Mouse (Mus musculus): ENCODE measurements around the gene Casp4.

The Casp4 gene

DNA sequence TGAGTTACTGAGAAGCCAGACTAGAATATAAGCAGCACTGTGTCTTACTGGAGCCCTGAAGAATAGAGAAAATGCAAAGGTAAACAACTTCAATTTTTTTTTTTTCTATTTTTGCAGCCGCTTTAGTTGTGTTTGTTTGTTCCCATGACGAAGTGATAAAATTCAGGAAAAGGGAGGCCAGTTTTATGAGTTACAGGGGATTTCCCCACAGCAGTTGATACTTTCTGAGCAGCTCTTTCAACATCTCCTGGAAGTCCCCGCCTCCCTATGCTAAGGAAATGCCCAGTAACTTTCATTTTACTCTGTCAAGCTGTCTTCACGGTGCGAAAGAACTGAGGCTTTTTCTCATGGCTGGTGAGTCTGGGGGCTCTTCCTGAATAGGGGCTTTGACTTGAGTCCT, at the start of gene Casp4:
TSS of gene Casp4 (plus strand) at position 268 of the 400 bp plus-strand sequence.
- no peak for DNase-seq (ENCODE audit: low read depth, low spot score)

DNA sequence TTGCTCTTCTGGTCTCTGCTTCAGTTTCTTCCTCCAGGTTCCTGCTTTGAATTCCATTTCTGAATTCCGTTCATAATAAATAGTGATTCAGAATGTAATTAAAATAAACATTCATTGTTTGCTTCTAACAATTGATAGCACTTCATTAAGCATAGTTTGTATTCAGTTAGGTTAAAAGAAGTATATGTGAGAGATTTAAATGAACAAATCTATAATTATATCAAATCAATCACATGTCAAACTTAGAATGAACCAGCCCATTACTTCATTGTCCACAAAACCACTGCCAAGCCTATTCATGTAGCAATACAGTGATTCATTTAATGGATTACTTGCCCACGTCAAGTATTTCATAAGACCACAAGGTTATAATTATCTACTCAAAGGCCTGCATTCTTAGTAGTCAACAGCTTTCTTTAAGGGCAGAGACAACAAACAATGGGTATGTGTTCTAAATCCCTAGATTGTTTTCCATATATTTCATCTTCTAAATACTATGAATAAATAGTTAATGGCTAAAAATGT, 44.6 kb upstream of the Casp4 start:
- DNase-seq (ENCODE audit: low read depth, low spot score) = no peak

DNA sequence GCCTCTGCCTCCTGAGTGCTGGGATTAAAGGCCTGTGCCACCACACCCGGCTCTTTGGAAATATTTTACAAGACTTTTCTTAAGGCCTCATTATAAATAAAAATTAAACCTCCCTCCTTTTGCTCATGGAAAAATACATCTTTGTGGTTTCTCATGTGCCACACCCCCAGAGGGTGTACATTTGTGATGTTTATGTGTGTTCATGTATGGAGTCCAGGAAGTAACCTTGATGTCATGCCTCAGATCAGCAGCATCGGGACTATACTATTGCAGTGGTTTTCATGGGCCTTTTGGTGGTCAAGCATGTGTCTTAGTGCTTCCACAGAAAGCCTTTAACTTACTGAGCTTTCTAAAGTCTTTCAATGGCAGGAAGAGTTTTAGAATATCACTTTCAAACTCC, 38.4 kb upstream of the Casp4 start:
- DNase-seq (ENCODE audit: low read depth, low spot score) = no peak

DNA sequence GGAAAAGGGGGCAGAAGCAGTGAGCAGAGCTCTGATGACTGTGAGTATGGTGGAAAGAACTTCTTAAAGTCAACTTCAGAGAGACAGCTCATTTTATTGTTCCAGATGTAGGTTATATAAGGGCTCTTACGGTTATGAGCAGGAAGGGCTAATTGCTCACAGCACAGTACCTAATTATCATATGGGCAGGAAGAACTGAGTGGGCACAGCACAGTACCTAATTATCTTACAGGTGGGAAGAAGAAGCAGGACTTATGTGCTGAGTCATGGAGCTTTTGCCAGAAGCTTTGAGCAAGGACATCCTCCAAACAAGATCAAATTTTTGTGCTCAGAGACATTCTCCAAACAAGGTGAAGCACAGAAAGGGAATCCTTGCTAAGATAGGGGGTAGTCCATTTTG, 37.7 kb upstream of the Casp4 start:
- DNase-seq (ENCODE audit: low read depth, low spot score) = no peak

DNA sequence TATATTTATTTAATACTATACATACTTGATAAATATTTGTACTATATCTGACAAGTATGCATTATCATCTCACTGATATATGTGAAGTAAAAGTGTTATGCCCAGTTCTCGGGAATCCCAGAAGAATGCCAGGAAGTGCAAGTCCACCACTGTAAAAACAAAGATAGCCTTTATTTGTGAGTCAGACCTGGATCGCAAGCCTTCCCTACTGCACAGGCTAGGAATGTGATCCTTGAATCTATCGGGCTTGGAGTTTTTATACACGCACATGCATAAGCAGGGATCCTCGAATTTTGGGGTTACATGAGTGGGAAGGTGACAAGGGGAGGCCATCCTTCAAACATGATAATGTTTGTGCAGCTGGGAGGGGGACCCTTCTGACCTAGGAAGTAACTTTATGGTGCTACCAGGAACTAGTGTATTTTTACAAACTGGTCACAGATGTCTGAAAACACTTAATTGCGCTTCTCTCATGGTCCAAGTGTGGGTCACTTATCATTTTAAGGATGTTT, 37.2 kb upstream of the Casp4 start:
- no peak for DNase-seq (ENCODE audit: low read depth, low spot score)

DNA sequence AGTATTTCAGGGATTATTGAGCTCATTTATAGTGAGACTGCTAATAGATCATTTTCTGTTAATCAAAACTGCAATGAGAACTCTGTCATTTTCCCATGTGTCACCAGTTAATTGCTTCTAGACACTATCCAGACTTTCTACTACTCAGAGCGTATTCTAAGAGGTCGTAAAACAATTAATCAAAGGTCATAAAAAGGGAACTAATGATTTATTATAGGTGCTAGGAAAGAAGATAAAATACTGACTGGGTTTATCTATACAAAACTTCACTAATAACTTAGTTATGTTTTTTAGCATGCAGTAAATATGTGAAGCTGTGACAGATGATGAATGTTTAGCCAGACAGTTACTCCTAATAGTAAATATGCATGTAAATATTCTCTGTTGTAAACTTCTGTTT, 22.6 kb upstream of the Casp4 start:
- DNase-seq (ENCODE audit: low read depth, low spot score) = no peak

DNA sequence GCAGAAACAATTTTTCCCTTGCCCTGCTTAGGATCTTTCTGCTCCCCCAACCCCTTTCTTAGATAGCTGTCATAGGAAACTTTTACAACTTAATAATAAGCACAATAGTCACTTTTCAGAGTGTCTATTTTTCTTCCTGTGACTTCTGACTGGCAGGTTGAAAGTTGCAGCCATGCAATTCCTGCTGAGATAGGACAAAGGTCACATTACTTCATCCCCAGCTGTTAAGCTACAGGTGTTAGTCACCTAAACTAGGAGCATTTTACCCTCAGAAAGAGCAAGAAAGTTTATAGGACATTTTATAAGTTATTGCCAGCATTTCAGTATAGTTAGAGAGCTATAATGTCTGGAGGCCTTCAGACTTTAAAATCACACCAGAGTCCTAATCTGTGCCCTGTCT, 22.0 kb upstream of the Casp4 start:
- no peak for DNase-seq (ENCODE audit: low read depth, low spot score)

DNA sequence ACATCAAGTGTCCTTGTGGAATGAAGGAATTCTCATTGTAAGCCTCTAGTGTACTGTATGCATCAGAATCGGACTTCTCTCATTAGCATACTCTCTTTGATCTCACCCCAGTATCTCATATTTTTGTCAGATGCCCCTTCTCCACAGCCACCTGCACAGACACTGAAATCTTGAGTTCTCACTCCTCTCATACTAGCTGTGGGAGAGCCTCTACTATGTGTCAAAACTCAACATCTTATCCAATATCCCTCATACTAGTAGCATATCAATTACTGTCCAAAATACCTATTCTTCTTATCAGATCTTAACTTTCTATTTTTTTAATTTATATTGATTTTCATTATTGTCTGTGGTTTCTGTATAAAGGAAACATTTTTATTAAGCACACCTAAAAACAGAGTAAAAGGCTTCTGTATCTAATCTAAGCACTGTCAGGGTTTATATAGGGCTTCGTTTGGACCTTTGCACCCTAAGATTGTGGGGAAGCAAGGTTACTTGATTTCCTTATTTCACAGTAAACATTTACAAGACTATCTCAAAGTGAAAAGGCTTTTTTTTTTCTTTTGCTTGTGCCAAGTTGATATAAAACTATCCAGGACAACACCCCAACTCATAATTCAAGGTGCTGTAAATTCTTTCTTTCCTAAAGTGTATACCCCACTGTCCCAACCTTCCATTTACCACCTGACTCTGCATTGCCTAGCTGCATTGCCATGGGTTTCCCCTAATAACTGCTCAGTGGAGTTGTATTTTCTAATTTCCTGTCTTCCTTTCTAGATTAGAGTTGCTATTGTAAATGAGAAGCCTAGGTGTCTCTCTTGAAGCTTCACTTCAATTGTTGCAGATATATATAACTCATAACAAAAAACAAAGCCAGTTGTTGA, 12.0 kb upstream of the Casp4 start:
- no peak for DNase-seq (ENCODE audit: low read depth, low spot score)

DNA sequence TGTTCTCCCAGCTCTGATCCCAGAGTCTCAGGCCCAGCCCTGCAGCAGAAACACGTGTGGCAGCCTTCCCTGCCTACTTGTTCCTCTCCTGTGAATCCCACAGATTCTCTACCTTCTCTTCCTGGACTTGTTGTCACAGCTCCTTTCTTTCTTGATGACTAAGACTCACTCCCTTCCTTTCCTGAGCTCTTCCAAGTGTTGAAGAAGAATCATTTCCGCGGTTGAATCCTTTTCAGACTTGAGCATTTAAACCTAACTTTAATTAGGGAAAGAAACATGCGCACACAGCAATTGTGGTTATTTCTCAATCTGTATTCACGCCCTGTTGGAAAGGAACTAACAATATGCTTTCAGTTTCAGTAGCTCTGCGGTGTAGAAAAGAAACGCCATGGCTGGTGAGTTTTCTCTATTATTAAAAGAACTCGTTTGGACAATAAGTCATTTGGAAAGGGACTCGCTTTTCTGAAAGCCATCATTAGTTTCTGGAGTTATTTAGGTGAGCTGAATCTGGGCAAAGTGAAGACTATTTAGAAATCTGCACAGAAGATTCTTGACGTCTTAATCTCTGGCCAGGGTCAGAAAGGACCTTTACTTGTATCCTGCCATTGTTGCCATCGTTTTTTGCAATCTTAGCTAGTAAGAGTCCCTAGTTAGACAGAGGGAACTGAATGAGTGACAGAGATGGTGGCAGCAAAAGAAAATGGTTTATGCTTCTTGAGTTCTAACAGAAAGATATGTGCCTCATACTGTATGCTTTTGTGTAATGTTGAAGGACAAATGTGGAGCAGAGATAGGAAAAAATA, 10.1 kb upstream of the Casp4 start, which contains the start of gene Casp1:
TSS of gene Casp1 (plus strand) at position 189 of the 803 bp plus-strand sequence.
- no peak for DNase-seq (ENCODE audit: low read depth, low spot score)

DNA sequence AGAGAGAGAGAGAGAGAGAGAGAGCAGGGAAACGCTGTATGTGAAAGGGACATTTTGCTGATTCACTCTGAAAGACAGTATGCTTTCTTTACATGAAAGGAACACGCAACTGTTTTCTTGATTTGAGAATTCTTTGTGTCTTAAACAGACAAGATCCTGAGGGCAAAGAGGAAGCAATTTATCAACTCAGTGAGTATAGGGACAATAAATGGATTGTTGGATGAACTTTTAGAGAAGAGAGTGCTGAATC, 9.6 kb upstream of the Casp4 start:
- no peak for DNase-seq (ENCODE audit: low read depth, low spot score)

DNA sequence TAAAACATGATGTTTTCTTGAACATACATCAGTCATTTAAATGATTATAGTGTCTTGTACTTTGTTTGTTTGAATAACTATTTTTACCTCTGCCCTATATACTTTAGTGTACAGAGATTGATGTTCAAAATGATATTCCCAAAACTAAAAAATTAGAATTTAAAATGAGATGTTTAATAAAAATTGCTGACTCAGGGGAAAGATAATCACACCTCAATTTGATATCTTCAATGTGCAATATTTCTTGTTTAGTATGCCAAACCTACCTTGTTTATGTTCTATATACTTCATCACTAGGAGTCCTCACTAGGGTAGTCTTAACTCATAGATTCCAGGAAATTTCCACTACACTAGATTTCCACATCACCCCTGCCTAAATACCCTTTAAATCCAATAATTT, 1.5 kb downstream of the Casp4 start:
- DNase-seq (ENCODE audit: low read depth, low spot score) = no peak

DNA sequence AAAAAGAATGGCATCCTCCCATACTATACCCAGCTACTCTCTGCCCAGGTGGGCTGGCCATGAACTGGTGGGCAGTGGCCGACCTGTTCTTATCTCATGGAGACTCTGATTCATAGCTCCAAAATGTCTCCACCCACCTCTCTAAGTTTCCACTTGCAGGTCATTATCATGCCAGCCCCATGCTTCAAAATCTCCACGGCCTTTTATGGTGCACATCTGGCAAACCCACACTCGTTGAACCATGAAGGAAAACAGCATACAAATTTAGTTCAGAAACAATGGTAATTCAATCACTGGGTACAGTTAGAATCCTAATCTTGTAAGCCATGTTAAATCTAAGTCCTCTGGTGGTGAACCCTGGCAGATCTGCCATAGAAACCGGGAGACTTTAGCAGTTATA, 2.8 kb downstream of the Casp4 start:
- DNase-seq (ENCODE audit: low read depth, low spot score) = no peak

DNA sequence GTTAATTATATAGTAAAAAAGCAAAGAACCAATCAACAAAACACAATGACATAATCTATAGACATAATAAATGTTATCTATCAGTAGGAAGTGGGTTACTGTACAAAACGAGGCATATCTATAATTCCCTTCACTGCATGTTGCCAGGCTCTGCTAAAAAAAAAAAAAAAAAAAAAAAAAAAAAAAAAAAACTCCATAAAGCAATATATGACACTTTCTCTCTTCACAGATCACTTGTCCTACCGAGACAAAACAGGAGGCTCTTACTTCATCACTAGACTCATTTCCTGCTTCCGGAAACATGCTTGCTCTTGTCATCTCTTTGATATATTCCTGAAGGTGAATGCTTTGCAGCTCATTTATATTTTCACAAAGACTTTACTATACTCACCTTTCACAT, 19.6 kb downstream of the Casp4 start:
- no peak for DNase-seq (ENCODE audit: low read depth, low spot score)

DNA sequence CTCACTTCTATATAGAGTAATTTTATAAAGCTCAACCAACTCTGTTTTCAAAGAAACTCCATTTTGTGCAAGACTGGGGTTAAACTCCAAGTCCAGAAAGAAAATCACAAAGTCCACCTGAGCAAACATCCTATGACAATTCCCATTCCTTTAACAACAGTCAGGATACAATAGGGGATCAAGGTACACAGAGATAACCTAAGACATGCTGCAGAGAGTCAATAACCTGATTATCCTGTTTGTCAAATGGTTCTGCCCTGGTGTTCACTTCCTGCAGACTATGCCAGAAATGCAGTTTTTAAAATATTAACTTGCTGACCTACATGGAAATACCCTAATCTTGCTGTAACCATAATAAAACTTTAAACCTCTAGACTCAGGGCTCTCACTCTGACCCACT, 23.8 kb downstream of the Casp4 start:
- no peak for DNase-seq (ENCODE audit: low read depth, low spot score)

DNA sequence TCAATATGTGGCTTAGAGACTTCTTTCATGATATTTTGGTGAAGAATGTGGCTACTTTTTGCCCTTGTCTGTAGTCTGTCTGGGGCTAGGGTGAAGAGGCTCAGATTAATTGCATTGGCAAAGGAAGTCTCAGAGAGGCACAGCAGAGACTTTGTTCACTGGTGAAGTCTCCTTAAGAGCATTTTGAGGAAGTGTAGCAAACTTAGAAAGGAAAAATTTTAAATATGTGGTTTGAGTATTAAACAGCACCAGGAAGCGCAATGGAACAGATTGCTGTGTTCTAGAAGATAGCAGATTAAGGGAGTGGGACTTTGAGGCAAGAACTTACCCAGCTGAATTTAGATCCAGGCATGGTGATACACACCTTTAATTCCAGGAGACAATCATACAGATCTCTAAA, 24.8 kb downstream of the Casp4 start:
- no peak for DNase-seq (ENCODE audit: low read depth, low spot score)

DNA sequence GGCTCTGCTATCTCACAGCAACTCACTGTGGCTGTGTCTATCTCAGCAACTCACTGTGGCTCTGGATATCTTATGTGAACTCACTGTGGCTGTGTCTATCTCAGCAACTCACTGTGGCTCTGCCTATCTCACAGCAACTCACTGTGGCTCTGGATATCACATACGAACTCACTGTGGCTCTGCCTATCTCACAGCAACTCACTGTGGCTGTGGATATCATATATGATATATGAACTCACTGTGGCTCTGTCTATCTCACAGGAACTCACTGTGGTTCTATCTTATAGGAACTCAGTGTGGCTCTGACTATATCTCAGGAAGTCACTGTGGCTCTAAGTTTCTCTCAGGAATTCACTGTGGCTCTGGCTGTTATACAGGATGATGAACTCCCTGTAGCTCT, 34.5 kb downstream of the Casp4 start:
- no peak for DNase-seq (ENCODE audit: low read depth, low spot score)

DNA sequence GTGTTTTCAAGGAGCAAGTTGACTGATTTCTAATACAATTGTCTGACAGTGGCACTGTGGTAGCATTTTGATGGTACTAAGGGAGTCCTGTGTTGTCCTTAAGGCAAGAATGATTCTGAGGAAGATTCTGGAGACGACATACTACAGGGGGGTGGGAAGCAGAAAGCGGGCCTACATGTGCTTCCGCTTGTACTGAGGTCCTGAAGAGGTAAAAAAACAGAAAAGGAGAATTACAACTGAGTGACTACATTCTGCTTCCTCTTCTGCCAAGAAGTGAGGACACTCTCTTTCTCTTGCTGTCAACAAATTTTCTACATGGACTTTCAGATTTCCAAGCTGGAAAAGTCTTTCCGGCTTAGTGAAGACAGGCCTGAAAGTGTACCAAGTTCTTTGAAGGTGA, 35.5 kb downstream of the Casp4 start:
- no peak for DNase-seq (ENCODE audit: low read depth, low spot score)

DNA sequence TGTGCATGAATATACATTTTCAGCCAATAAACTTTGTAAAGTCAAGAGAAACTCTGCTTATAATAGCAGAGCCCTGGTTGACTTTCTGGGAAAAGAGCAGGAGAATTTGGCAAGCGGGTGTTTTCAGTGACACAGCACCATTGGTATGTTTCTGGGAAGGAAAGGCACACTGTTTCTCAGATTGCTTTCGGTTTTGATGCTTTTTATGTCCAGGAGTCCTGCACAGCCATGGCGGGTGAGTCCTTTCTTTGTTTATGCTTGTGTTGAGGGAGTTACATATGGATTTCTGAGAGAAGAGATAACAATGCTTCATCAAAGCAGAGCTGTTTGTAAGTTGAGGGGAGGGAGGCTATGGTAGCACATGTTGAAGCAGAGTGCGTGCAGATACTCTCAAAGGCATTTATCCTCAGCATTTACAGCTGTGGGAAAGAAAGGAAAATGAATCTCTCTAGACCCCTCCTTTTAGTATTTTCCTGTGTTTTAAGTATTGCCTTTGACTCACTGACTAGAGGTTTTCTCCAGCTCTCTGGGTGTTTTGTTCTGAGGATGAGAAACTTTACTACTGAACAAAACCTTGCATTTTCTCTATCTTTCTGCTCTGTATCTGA, 36.8 kb downstream of the Casp4 start, which contains the start of gene Casp12:
TSS of gene Casp12 (plus strand) at position 140 of the 608 bp plus-strand sequence.
- no peak for DNase-seq (ENCODE audit: low read depth, low spot score)

DNA sequence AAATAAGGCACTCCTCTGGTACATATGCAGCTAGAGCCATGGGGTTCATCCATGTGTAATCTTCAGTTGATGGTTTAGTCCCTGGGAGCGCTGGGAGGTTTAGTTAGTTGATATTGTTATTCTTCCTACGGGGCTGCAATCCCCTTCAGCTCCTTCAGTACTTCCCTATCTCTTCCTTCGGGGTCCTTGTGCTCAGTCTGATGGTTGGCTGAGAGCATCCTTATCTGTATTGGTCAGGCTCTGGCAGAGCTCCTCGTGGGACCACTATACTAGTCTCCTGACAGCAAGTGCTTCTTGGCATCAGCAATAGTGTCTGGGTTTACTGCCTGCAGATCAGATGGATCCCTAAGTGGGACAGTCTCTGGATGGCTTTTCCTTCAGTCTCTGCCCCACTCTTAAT, 38.8 kb downstream of the Casp4 start:
- no peak for DNase-seq (ENCODE audit: low read depth, low spot score)

DNA sequence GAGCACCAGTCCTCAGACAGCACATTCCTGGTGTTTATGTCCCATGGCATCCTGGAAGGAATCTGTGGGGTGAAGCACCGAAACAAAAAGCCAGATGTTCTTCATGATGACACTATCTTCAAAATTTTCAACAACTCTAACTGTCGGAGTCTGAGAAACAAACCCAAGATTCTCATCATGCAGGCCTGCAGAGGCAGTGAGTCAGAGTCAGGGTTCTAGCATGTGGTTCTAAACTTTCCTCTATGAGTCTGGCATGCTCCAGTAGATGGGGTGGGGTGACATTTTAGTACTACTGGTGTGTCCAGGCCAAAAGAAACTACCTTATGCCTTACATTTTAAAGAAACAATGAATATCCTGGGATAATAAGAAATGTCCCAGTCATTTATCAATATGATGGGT, 45.0 kb downstream of the Casp4 start:
- no peak for DNase-seq (ENCODE audit: low read depth, low spot score)

DNA sequence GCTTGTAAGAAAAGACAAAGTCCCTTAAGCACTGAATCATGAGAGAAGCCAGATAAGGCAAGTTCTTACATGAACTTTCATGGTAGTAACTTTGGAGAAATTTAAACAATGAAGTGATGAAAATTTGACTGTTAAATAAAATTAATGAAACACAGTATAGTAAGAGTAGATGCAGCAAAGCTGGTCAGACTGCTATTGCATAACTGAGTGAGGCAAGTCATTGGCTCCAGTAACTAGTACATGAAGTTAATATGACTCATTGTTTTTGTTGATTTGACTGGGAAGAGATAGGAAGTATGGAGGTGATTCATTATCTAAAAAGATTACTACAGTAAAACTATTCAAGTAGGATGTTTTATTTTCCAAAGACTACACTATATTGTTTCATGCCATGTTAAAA, 48.2 kb downstream of the Casp4 start:
- no peak for DNase-seq (ENCODE audit: low read depth, low spot score)

All from embryo, embryonic 11.5 days (tissue).